Mouse (Mus musculus): ENCODE measurements around the gene Slc17a7. TPM values are rescaled to one million over a fixed set of nuclear protein-coding genes. Genes with fewer than 3 reads are reported as not detected.

Slc17a7 gene
- total RNA-seq, 2 experiments from 2014 or later: 8.1 to 11.5 TPM

Small RNA genes within 50 kb of the gene (microRNA-seq; reads per million reads assigned to microRNA genes)
- gene Mir150 (927 to 1,241 reads per million in 2 experiments), gene Mir5121 (16.8 to 16.9 reads per million in 2 experiments), gene Mir7055 (0 to 3.0 reads per million in 2 experiments)

Other genes starting within 250 kb of the Slc17a7 start
- gene Ap2a1, start 234.5 kb upstream of the Slc17a7 start, total RNA-seq (2021): 10 to 100 TPM; 74.5 to 82.2 TPM
- not detected for gene Tsks, start 220.7 kb upstream of the Slc17a7 start, total RNA-seq (2021)
- gene Cpt1c, start 189.1 kb upstream of the Slc17a7 start, total RNA-seq (2021): 1 to 10 TPM; 3.1 to 3.5 TPM
- 100 to 1,000 TPM; 119 to 128 TPM for gene Prmt1, start 177.4 kb upstream of the Slc17a7 start, total RNA-seq (2021)
- 10 to 100 TPM; 36.5 to 40.2 TPM for gene Irf3, start 166.3 kb upstream of the Slc17a7 start, total RNA-seq (2021)
- 10 to 100 TPM; 10.4 to 12.3 TPM for gene Bcl2l12, start 165.2 kb upstream of the Slc17a7 start, total RNA-seq (2021)
- 10 to 100 TPM; 53.8 to 56.1 TPM for gene Scaf1, start 147.6 kb upstream of the Slc17a7 start, total RNA-seq (2021)
- 10 to 100 TPM; 60.7 to 62.8 TPM for gene Rras, start 146.0 kb upstream of the Slc17a7 start, total RNA-seq (2021)
- 10 to 100 TPM; 27.2 to 28.3 TPM for gene Prr12, start 111.1 kb upstream of the Slc17a7 start, total RNA-seq (2021)
- 10 to 100 TPM; 27.7 to 33.7 TPM for gene Nosip, start 101.5 kb upstream of the Slc17a7 start, total RNA-seq (2021)
- gene Prrg2, start 101.3 kb upstream of the Slc17a7 start, total RNA-seq (2021): 10 to 100 TPM; 11.1 to 11.4 TPM
- gene Rcn3, start 71.7 kb upstream of the Slc17a7 start, total RNA-seq (2021): 10 to 100 TPM; 46.0 to 53.7 TPM
- gene Fcgrt, start 60.1 kb upstream of the Slc17a7 start, total RNA-seq (2021): 10 to 100 TPM; 72.0 to 76.7 TPM
- gene Rps11, start 39.5 kb upstream of the Slc17a7 start, total RNA-seq (2021): 100 to 1,000 TPM; 582 to 636 TPM
- 100 to 1,000 TPM; 573 to 686 TPM for gene Rpl13a, start 35.2 kb upstream of the Slc17a7 start, total RNA-seq (2021)
- gene Gm45713, start 27.7 kb upstream of the Slc17a7 start, total RNA-seq (2021): under 1 TPM in 1 of 2 experiments, not detected in 1; 0.45 TPM
- gene Flt3l, start 27.5 kb upstream of the Slc17a7 start, total RNA-seq (2021): 1 to 10 TPM; 4.3 to 5.8 TPM
- 10 to 100 TPM; 27.7 to 31.2 TPM for gene Pih1d1, start 9.6 kb upstream of the Slc17a7 start, total RNA-seq (2021)
- 10 to 100 TPM; 20.3 to 27.3 TPM for gene Aldh16a1, start 9.4 kb upstream of the Slc17a7 start, total RNA-seq (2021)
- gene Gfy, start 15.6 kb downstream of the Slc17a7 start, total RNA-seq (2021): not detected
- gene Pth2, start 17.0 kb downstream of the Slc17a7 start, total RNA-seq (2021): not detected
- not detected for gene Ccdc155, start 40.9 kb downstream of the Slc17a7 start, total RNA-seq (2021)
- not detected for gene Dkkl1, start 48.2 kb downstream of the Slc17a7 start, total RNA-seq (2021)
- 10 to 100 TPM; 10.1 to 14.4 TPM for gene Tead2, start 51.8 kb downstream of the Slc17a7 start, total RNA-seq (2021)
- 1 to 10 TPM; 3.8 to 5.5 TPM for gene Cd37, start 75.2 kb downstream of the Slc17a7 start, total RNA-seq (2021)
- gene Slc6a16, start 77.1 kb downstream of the Slc17a7 start, total RNA-seq (2021): not detected
- gene Slc6a21, start 113.6 kb downstream of the Slc17a7 start, total RNA-seq (2021): not detected
- 10 to 100 TPM; 20.8 to 22.3 TPM for gene Trpm4, start 169.8 kb downstream of the Slc17a7 start, total RNA-seq (2021)
- gene Hrc, start 171.3 kb downstream of the Slc17a7 start, total RNA-seq (2021): 100 to 1,000 TPM; 516 to 539 TPM
- gene Ppfia3, start 203.1 kb downstream of the Slc17a7 start, total RNA-seq (2021): under 1 TPM; 0.22 to 0.29 TPM
- gene Lin7b, start 206.6 kb downstream of the Slc17a7 start, total RNA-seq (2021): under 1 TPM; 0.90 to 0.96 TPM
- gene Snrnp70, start 231.8 kb downstream of the Slc17a7 start, total RNA-seq (2021): 100 to 1,000 TPM; 126 to 138 TPM
- gene Kcna7, start 241.7 kb downstream of the Slc17a7 start, total RNA-seq (2021): 1 to 10 TPM; 1.5 to 1.7 TPM
- gene Ntf5, start 249.7 kb downstream of the Slc17a7 start, total RNA-seq (2021): under 1 TPM in 1 of 2 experiments, not detected in 1; 0.14 TPM